Mouse (Mus musculus): ENCODE measurements at regions not wholly inside any gene's neighbourhood (a gene's known extent, or its start where the extent isn't known, plus 50 kb on each side); places are given as distances from the start of the nearest gene placed in this dataset.

DNA sequence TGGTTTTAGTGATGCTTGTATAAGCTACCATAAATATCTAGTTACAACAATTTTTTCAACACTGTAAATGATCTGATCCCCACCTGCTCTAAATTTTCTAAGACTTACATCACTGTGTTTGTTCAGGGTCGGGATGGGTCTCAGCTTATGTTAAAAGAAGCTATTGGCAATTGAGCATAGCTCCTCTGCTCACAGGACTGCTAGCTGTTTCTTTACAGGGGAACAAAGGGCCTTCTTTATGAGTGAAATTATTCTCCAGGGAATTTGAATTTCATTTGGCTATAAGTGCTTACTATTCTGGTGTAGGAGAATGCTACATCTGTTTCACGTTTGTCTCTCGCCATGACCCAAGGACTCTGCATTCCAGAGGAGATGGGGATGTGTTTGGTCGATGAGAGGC is 255.6 kb upstream of the Ccdc54 start:
- Histone ChIP-seq H3K27ac (no peak overlapping the region), H3K36me3 (no peaks in the 10 kb centered on the region), H3K27me3 (no peaks in the 10 kb centered on the region), H3K4me1 (replicated peaks) (0 out of 2 replicates have a peak, but pooled peaks cover 4% of the 10 kb centered on the region), H3K9ac (no peak overlapping the region), H3K4me3 (no peak overlapping the region), H3K9me3 (no peaks in the 10 kb centered on the region), H3K4me2 (no peak overlapping the region)
- no peak for ATAC-seq (ENCODE audit: low FRiP score)
- 67% methylated on average over 4 of the region's 4 CpGs for WGBS

GRCm38 (mm10) chr16:50841677-50842580 is 251.0 kb upstream of the Ccdc54 start:
- no peaks in the 10 kb centered on the region for H3K27me3 ChIP-seq
- peak; percentile 92 for ATAC-seq (ENCODE audit: low FRiP score)
- H3K36me3 ChIP-seq = no peaks in the 10 kb centered on the region
- 0 out of 2 replicates have a peak, but pooled peaks cover 6% of the 10 kb centered on the region for H3K4me1 ChIP-seq (replicated peaks)
- no peaks in the 10 kb centered on the region for H3K9me3 ChIP-seq
- H3K4me2 ChIP-seq = peak overlapping the region; percentile 33
- H3K9ac ChIP-seq = no peak overlapping the region
- H3K27ac ChIP-seq = no peak overlapping the region
- 44% methylated on average over 15 of the region's 15 CpGs for WGBS
- no peak overlapping the region for H3K4me3 ChIP-seq

- ATAC-seq (ENCODE audit: low FRiP score) = no peak
- WGBS = 75% methylated on average over 10 of the region's 10 CpGs
- Histone ChIP-seq H3K27ac (no peak overlapping the region), H3K9ac (0 out of 2 replicates have a peak overlapping the region, but pooled peaks have one; percentile 15), H3K27me3 (no peaks in the 10 kb centered on the region), H3K36me3 (no peaks in the 10 kb centered on the region), H3K4me2 (no peak overlapping the region), H3K4me1 (replicated peaks) (0 out of 2 replicates have a peak, but pooled peaks cover 6% of the 10 kb centered on the region), H3K9me3 (no peaks in the 10 kb centered on the region), H3K4me3 (no peak overlapping the region)
Measured at GRCm38 (mm10) chr16:50841205-50841604, 250.3 kb upstream of the Ccdc54 start.

DNA sequence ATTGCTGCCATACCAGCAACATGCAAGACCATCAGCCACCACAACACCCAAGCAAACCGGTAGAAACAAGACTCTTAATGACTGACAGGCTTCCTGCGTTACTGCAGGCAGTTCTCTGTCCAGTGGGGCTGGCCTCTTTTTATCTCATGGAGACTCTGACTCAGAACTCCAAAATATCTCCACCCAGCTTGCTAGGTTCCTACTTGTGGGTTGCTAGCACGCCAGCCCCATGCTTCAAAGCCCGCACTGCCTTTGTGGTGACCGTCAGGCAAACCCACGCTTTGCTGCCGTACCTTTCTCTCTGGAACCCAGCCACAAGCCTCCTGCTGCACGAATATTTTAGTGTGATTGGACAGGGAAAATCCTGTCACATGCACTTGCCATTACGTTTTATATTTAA is 248.7 kb upstream of the Ccdc54 start:
- ATAC-seq (ENCODE audit: low FRiP score) = no peak

GRCm38 (mm10) chr16:50837416-50837815 is 246.5 kb upstream of the Ccdc54 start:
- no peak overlapping the region for H3K9ac ChIP-seq
- no peak overlapping the region for H3K4me3 ChIP-seq
- H3K4me1 ChIP-seq (replicated peaks) = 0 out of 2 replicates have a peak, but pooled peaks cover 6% of the 10 kb centered on the region
- H3K4me2 ChIP-seq = no peak overlapping the region
- WGBS = 75% methylated on average over 9 of the region's 9 CpGs
- no peak overlapping the region for H3K27ac ChIP-seq
- no peaks in the 10 kb centered on the region for H3K9me3 ChIP-seq
- ATAC-seq (ENCODE audit: low FRiP score) = no peak
- no peaks in the 10 kb centered on the region for H3K36me3 ChIP-seq
- H3K27me3 ChIP-seq = no peaks in the 10 kb centered on the region

More for the DNA sequence above, 248.7 kb upstream of the Ccdc54 start:
- Histone ChIP-seq H3K4me2 (no peak overlapping the region), H3K27ac (no peak overlapping the region), H3K27me3 (no peaks in the 10 kb centered on the region), H3K36me3 (no peaks in the 10 kb centered on the region), H3K9me3 (no peaks in the 10 kb centered on the region), H3K4me1 (replicated peaks) (0 out of 2 replicates have a peak, but pooled peaks cover 6% of the 10 kb centered on the region), H3K9ac (no peak overlapping the region), H3K4me3 (no peak overlapping the region)
- 80% methylated on average over 9 of the region's 9 CpGs for WGBS

- H3K27ac ChIP-seq = no peak overlapping the region
- no peaks in the 10 kb centered on the region for H3K36me3 ChIP-seq
- H3K4me1 ChIP-seq (replicated peaks) = 0 out of 2 replicates have a peak, but pooled peaks cover 3% of the 10 kb centered on the region
- H3K4me3 ChIP-seq = no peak overlapping the region
- no peaks in the 10 kb centered on the region for H3K27me3 ChIP-seq
- ATAC-seq (ENCODE audit: low FRiP score) = no peak
- 71% methylated on average over 4 of the region's 4 CpGs for WGBS
- no peak overlapping the region for H3K4me2 ChIP-seq
- H3K9me3 ChIP-seq = no peaks in the 10 kb centered on the region
- no peak overlapping the region for H3K9ac ChIP-seq
Measured at GRCm38 (mm10) chr16:50836457-50836856, 245.5 kb upstream of the Ccdc54 start.

DNA sequence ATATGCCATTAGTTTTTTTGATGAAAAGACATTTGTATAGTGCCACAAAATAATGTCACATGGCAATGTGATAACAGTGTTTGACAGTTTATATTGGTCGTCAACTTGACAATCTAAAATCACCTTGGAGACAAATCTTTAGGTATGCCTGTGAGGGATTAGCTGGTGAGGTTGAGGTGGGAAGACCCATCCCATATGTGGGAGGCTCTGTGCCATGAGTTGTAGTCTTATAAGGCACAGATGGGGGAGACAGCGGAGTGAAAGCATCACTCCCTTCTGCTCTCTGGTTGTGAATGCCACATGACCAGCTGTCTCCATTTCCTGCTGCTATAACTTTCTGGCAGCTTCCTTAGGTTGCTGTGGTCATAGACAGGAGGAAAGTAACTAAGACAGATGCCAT is 242.4 kb upstream of the Ccdc54 start:
- Histone ChIP-seq H3K4me3 (no peak overlapping the region), H3K4me2 (no peak overlapping the region), H3K36me3 (no peaks in the 10 kb centered on the region), H3K27ac (no peak overlapping the region), H3K9ac (no peak overlapping the region), H3K4me1 (replicated peaks) (no peaks in the 10 kb centered on the region), H3K9me3 (no peaks in the 10 kb centered on the region), H3K27me3 (no peaks in the 10 kb centered on the region)
- no peak for ATAC-seq (ENCODE audit: low FRiP score)
- WGBS = 88% methylated on average over 2 of the region's 2 CpGs

- no peak overlapping the region for H3K4me2 ChIP-seq
- no peaks in the 10 kb centered on the region for H3K4me1 ChIP-seq (replicated peaks)
- H3K36me3 ChIP-seq = no peaks in the 10 kb centered on the region
- H3K9me3 ChIP-seq = no peaks in the 10 kb centered on the region
- no peaks in the 10 kb centered on the region for H3K27me3 ChIP-seq
- no peak overlapping the region for H3K27ac ChIP-seq
- no peak overlapping the region for H3K4me3 ChIP-seq
- H3K9ac ChIP-seq = no peak overlapping the region
- no peak for ATAC-seq (ENCODE audit: low FRiP score)
- 58% methylated on average over 7 of the region's 7 CpGs for WGBS
Measured at GRCm38 (mm10) chr16:50822352-50822751, 231.4 kb upstream of the Ccdc54 start.

GRCm38 (mm10) chr16:50814626-50815025 is 223.7 kb upstream of the Ccdc54 start:
- WGBS = 76% methylated on average over 4 of the region's 4 CpGs

DNA sequence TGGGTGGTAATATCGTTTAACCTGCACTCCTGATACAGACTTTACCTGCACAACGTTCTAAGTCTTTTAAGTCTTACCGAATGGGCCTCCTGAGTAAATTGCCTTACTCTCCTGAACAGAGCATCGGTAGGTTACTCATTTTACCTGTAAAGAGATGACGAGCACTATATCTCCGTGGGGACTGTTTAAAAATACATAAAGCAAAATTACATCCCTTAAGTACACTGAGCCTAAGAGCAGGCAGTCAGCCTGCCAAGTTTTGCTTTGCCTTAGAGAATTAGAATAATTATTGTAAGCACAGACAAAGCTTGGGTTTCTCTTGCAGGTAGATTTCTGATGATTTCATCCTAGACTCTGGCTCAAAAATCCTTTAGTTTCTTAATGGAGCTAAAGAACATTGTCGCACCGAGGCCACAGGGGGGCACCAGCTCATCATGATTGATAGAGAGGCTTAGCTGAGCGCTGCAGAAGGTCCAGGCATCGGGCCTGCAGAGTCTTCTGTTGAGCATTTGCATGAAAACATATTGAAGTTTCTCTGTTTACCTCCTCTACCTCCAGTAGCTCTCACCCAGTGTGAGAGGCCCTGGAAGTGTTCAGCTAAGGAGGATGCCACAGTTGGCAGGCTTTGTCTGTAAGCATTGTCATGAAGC is 208.3 kb upstream of the Ccdc54 start:
- Histone ChIP-seq H3K9me3 (no peaks in the 10 kb centered on the region), H3K36me3 (no peaks in the 10 kb centered on the region), H3K9ac (no peak overlapping the region), H3K4me3 (no peak overlapping the region), H3K4me2 (no peak overlapping the region), H3K27me3 (no peaks in the 10 kb centered on the region), H3K27ac (no peak overlapping the region), H3K4me1 (replicated peaks) (0 out of 2 replicates have a peak, but pooled peaks cover 3% of the 10 kb centered on the region)
- 51% methylated on average over 10 of the region's 10 CpGs for WGBS
- peak; percentile 61 for ATAC-seq (ENCODE audit: low FRiP score)

More at GRCm38 (mm10) chr16:50814626-50815025, 223.7 kb upstream of the Ccdc54 start:
- no peaks in the 10 kb centered on the region for H3K9me3 ChIP-seq
- H3K4me2 ChIP-seq = no peak overlapping the region
- H3K27ac ChIP-seq = no peak overlapping the region
- H3K4me3 ChIP-seq = no peak overlapping the region
- no peaks in the 10 kb centered on the region for H3K27me3 ChIP-seq
- ATAC-seq (ENCODE audit: low FRiP score) = no peak
- H3K4me1 ChIP-seq (replicated peaks) = no peaks in the 10 kb centered on the region
- no peak overlapping the region for H3K9ac ChIP-seq
- H3K36me3 ChIP-seq = no peaks in the 10 kb centered on the region

DNA sequence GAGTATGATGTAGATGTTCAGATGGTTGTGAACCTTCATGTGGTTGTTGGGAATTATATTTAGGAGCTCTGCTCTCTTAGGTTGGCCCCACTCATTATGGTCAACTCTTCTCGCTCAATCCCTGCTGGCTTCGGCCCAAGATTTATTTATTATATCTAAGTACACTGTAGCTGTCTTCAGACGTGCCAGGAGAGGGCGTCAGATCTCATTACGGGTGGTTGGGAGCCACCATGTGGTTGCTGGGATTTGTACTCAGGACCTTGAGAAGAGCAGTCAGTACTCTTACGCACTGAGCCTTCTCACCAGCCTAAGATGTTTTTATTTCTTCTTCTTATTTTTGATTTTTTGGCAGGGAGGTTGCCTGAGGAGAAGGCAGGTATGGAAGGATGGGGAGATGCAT is 207.1 kb upstream of the Ccdc54 start:
- H3K27ac ChIP-seq = no peak overlapping the region
- H3K9ac ChIP-seq = no peak overlapping the region
- no peaks in the 10 kb centered on the region for H3K27me3 ChIP-seq
- 84% methylated on average over 6 of the region's 6 CpGs for WGBS
- H3K9me3 ChIP-seq = no peaks in the 10 kb centered on the region
- no peak overlapping the region for H3K4me2 ChIP-seq
- 0 out of 2 replicates have a peak, but pooled peaks cover 3% of the 10 kb centered on the region for H3K4me1 ChIP-seq (replicated peaks)
- no peak overlapping the region for H3K4me3 ChIP-seq
- no peak for ATAC-seq (ENCODE audit: low FRiP score)
- H3K36me3 ChIP-seq = no peaks in the 10 kb centered on the region

DNA sequence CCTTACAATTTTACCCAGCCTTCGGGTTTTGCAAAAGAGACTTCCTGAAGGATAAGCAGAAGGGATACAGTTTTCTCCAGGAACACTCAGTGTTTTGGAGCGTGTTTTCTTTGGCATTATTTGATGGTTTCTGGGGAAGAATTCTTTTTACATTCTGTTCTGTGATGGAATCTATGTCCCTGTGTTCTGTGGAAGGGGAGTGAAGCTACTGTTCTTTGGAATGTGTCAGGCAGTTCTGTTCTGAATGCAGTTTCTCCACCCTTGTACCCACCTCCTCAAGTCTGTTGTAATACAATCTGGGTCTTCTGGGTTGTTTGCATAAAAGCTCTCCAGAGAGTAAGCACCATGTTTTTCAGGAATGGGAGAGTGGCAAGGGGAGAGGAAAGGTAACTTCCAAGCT is 202.0 kb upstream of the Ccdc54 start:
- no peaks in the 10 kb centered on the region for H3K27me3 ChIP-seq
- H3K4me1 ChIP-seq (replicated peaks) = 0 out of 2 replicates have a peak, but pooled peaks cover 3% of the 10 kb centered on the region
- ATAC-seq (ENCODE audit: low FRiP score) = no peak
- H3K4me3 ChIP-seq = no peak overlapping the region
- H3K36me3 ChIP-seq = no peaks in the 10 kb centered on the region
- no peak overlapping the region for H3K4me2 ChIP-seq
- no peaks in the 10 kb centered on the region for H3K9me3 ChIP-seq
- no peak overlapping the region for H3K9ac ChIP-seq
- no peak overlapping the region for H3K27ac ChIP-seq
- 77% methylated on average over 2 of the region's 2 CpGs for WGBS

Measured in hindbrain, embryonic 13.5 days (tissue).